Mouse (Mus musculus): ENCODE measurements at regions not wholly inside any gene's neighbourhood (a gene's known extent, or its start where the extent isn't known, plus 50 kb on each side); places are given as distances from the start of the nearest gene placed in this dataset.

- CTCF ChIA-PET: no interaction called here
Measured at GRCm38 (mm10) chr13:71247241-71247640, 405.6 kb upstream of the Adamts16 start.

GRCm38 (mm10) chr13:71245326-71245725, 403.7 kb upstream of the Adamts16 start:
- CTCF ChIA-PET: no interaction called here

GRCm38 (mm10) chr13:71239782-71240181, 398.2 kb upstream of the Adamts16 start:
- CTCF ChIA-PET: no interaction called here

- CTCF ChIA-PET: no interaction called here
Measured at GRCm38 (mm10) chr13:71235338-71235737, 393.7 kb upstream of the Adamts16 start.

- CTCF ChIA-PET: no interaction called here
Measured at GRCm38 (mm10) chr13:71231182-71231581, 389.6 kb upstream of the Adamts16 start.

- CTCF ChIA-PET: no interaction called here
Measured at GRCm38 (mm10) chr13:71214776-71215175, 373.2 kb upstream of the Adamts16 start.

- CTCF ChIA-PET: no interaction called here
Measured at GRCm38 (mm10) chr13:71211363-71211762, 369.8 kb upstream of the Adamts16 start.

GRCm38 (mm10) chr13:71210658-71211251, 369.1 kb upstream of the Adamts16 start:
- CTCF ChIA-PET: no interaction called here

- CTCF ChIA-PET: no interaction called here
Measured at GRCm38 (mm10) chr13:71205708-71206107, 364.1 kb upstream of the Adamts16 start.

GRCm38 (mm10) chr13:71200656-71201055, 359.0 kb upstream of the Adamts16 start:
- CTCF ChIA-PET: no interaction called here

- CTCF ChIA-PET: no interaction called here
Measured at GRCm38 (mm10) chr13:71195675-71196074, 354.1 kb upstream of the Adamts16 start.

- CTCF ChIA-PET: no interaction called here
Measured at GRCm38 (mm10) chr13:71184500-71184899, 342.9 kb upstream of the Adamts16 start.

- CTCF ChIA-PET: no interaction called here
Measured at GRCm38 (mm10) chr13:71179083-71179482, 337.5 kb upstream of the Adamts16 start.

GRCm38 (mm10) chr13:71174335-71174734, 332.7 kb upstream of the Adamts16 start:
- CTCF ChIA-PET: no interaction called here

GRCm38 (mm10) chr13:71166226-71166625, 324.6 kb upstream of the Adamts16 start:
- CTCF ChIA-PET: no interaction called here

GRCm38 (mm10) chr13:71165096-71165920, 323.7 kb upstream of the Adamts16 start:
- CTCF ChIA-PET: no interaction called here

GRCm38 (mm10) chr13:71164012-71164411, 322.4 kb upstream of the Adamts16 start:
- CTCF ChIA-PET: no interaction called here

- CTCF ChIA-PET: no interaction called here
Measured at GRCm38 (mm10) chr13:71162952-71163351, 321.3 kb upstream of the Adamts16 start.

GRCm38 (mm10) chr13:71158300-71158860, 316.8 kb upstream of the Adamts16 start:
- CTCF ChIA-PET: no interaction called here

GRCm38 (mm10) chr13:71157656-71158299, 316.2 kb upstream of the Adamts16 start:
- CTCF ChIA-PET: no interaction called here

GRCm38 (mm10) chr13:71150092-71150491, 308.5 kb upstream of the Adamts16 start:
- CTCF ChIA-PET: no interaction called here

- CTCF ChIA-PET: interaction anchor here (0.6 kb wide), 1 partner anchor 924 kb away, joined by 3 read pairs; no protein-coding TSS in a partner anchor
Measured at GRCm38 (mm10) chr13:71149303-71149696, 307.7 kb upstream of the Adamts16 start.
